Mouse (Mus musculus): ENCODE results near the gene Gm10228. TPM values are rescaled to one million over a fixed set of nuclear protein-coding genes. Genes with fewer than 3 reads are reported as not detected.

Gm10228 gene
- not detected for polyA plus RNA-seq (2017; shearing (Covaris generic))

DNA sequence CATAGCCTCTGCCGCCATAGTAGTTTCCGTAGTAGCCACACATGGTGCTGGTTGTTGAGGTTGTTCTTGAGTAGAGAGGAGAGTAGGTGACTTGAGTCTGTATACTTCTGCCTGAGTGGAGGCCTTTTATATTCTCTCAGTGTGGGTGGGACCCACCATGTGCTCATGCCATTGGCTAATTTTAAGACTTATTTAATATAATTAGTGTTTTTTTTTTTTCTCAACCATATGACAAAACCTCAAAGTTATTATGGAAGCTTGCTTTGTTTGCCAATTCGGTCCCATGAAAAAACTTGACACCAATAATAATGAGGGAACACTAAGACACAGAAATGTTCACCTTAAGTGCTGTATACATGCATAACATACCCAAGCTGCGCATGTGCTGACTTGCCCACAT is at the start of gene Gm10228:
TSS of gene Gm10228 (minus strand) at position 101 of the 400 bp plus-strand sequence.

DNA sequence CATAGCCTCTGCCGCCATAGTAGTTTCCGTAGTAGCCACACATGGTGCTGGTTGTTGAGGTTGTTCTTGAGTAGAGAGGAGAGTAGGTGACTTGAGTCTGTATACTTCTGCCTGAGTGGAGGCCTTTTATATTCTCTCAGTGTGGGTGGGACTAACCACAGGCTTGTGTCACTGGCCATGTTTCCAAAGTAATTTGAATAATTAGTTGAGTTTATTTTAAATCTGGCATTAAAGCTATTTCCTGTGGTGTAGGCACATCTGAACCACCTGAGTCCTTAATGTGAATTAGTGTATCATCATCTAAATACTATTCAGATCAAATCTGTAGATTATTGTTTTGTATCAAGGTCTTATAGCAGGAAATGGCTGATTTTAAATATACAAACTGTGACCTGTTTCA is 22.6 kb upstream of the Gm10228 start, which contains the start of gene 1110025L11Rik:
TSS of gene 1110025L11Rik (minus strand) at position 101 of the 400 bp plus-strand sequence.

DNA sequence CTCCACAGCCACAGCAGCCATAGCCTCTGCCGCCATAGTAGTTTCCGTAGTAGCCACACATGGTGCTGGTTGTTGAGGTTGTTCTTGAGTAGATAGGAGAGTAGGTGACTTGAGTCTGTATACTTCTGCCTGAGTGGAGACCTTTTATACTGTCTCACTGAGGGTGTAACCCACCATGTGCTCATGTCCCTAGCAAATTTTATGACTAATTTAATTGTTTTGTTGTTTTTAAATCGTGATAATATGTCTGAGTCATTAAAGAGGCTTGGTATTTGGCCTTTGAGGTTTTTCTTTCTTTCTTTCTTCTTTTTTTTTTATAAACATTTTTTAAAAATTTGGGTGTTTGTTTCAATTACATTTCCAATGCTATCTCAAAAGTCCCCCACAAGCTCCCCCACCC is 6.5 kb upstream of the Gm10228 start, which contains the start of gene Krtap6-5:
TSS of gene Krtap6-5 (minus strand) at position 101 of the 400 bp plus-strand sequence.

DNA sequence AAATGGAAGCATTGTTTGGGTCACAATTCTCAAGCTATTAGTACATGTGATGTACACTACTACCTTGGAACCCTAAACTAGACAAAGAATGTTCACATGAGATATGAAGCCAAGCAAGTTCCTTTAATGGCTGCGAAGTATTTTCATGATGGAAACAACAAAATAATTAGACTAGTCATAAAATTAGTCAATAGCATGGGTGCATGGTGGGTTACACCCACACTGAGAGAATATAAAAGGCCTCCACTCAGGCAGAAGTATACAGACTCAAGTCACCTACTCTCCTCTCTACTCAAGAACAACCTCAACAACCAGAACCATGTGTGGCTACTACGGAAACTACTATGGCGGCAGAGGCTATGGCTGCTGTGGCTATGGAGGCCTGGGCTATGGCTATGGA is 9.9 kb downstream of the Gm10228 start, which contains the start of gene Krtap6-1:
TSS of gene Krtap6-1 (plus strand) at position 301 of the 400 bp plus-strand sequence.

DNA sequence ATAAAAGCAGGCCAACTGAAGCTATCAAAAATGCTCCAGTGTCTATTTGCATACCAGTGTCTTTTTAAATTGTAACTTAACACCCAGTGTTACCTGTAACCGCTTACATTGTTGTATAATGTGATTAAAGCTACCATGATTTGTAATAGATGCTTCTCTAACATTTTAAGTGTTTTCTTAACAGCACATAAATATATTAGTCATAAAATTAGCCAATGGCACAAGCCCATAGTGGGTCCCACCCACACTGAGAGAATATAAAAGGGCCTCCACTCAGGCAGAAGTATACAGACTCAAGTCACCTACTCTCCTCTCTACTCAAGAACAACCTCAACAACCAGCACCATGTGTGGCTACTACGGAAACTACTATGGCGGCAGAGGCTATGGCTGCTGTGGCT is 26.3 kb downstream of the Gm10228 start, which contains the start of gene Gm10229:
TSS of gene Gm10229 (plus strand) at position 301 of the 400 bp plus-strand sequence.

DNA sequence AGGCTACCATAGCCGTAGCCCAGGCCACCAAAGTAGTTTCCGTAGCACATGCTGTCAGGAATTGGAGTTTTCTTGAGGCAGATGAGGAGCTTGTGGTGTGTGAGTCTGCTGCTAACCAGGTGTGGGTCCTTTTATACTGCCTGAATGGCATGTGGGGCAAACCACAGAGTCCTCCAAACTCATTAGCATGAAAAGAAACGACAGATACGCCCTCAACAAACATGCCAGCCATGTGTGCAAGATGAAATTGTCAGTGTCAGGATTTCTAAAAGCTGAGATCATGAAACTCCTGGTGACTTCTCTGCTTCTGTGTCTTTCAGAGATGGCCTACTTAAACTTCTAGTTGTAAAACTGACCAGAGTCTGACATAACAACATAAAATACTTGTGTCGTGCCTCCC is 30.6 kb downstream of the Gm10228 start, which contains the start of gene Krtap22-2:
TSS of gene Krtap22-2 (minus strand) at position 101 of the 400 bp plus-strand sequence.

Other genes starting within 250 kb of the Gm10228 start
- gene Gm20741, start 229.3 kb downstream of the Gm10228 start, polyA plus RNA-seq (2017; shearing (Covaris generic)): not detected
- not detected for gene Krtap15, start 221.3 kb downstream of the Gm10228 start, polyA plus RNA-seq (2017; shearing (Covaris generic))
- not detected for gene Krtap14, start 215.3 kb downstream of the Gm10228 start, polyA plus RNA-seq (2017; shearing (Covaris generic))
- gene Krtap19-1, start 172.1 kb downstream of the Gm10228 start, polyA plus RNA-seq (2017; shearing (Covaris generic)): not detected
- not detected for gene Krtap19-2, start 167.2 kb downstream of the Gm10228 start, polyA plus RNA-seq (2017; shearing (Covaris generic))
- gene Krtap19-3, start 163.4 kb downstream of the Gm10228 start, polyA plus RNA-seq (2017; shearing (Covaris generic)): not detected
- not detected for gene Krtap19-4, start 156.4 kb downstream of the Gm10228 start, polyA plus RNA-seq (2017; shearing (Covaris generic))
- not detected for gene Krtap19-5, start 145.0 kb downstream of the Gm10228 start, polyA plus RNA-seq (2017; shearing (Covaris generic))
- gene Krtap19-9b, start 109.2 kb downstream of the Gm10228 start, polyA plus RNA-seq (2017; shearing (Covaris generic)): not detected
- not detected for gene Krtap16-3, start 78.6 kb downstream of the Gm10228 start, polyA plus RNA-seq (2017; shearing (Covaris generic))
- gene Krtap22-2, start 30.7 kb downstream of the Gm10228 start, polyA plus RNA-seq (2017; shearing (Covaris generic)): not detected
- gene Gm10229, start 26.2 kb downstream of the Gm10228 start, polyA plus RNA-seq (2017; shearing (Covaris generic)): not detected
- not detected for gene Krtap6-1, start 9.8 kb downstream of the Gm10228 start, polyA plus RNA-seq (2017; shearing (Covaris generic))
- gene Krtap6-5, start 6.4 kb upstream of the Gm10228 start, polyA plus RNA-seq (2017; shearing (Covaris generic)): not detected
- gene 1110025L11Rik, start 22.5 kb upstream of the Gm10228 start, polyA plus RNA-seq (2017; shearing (Covaris generic)): not detected
- not detected for gene Krtap6-3, start 42.5 kb upstream of the Gm10228 start, polyA plus RNA-seq (2017; shearing (Covaris generic))
- gene Gm6358, start 99.4 kb upstream of the Gm10228 start, polyA plus RNA-seq (2017; shearing (Covaris generic)): not detected
- not detected for gene Gm10061, start 109.6 kb upstream of the Gm10228 start, polyA plus RNA-seq (2017; shearing (Covaris generic))
- not detected for gene Gm9789, start 116.5 kb upstream of the Gm10228 start, polyA plus RNA-seq (2017; shearing (Covaris generic))
- gene Gm7735, start 128.0 kb upstream of the Gm10228 start, polyA plus RNA-seq (2017; shearing (Covaris generic)): not detected
- not detected for gene 1110057P08Rik, start 133.3 kb upstream of the Gm10228 start, polyA plus RNA-seq (2017; shearing (Covaris generic))
- not detected for gene Krtap20-2, start 164.4 kb upstream of the Gm10228 start, polyA plus RNA-seq (2017; shearing (Covaris generic))